Mouse (Mus musculus) kidney, embryonic 15.5 days (tissue): ENCODE measurements at regions not wholly inside any gene's neighbourhood (a gene's known extent, or its start where the extent isn't known, plus 50 kb on each side); places are given as distances from the start of the nearest gene placed in this dataset.
"Not testable (repeated sequence)": the region's sequence is repeated elsewhere in the genome, so short reads cannot be mapped to it uniquely, and the experiment has no call there.

Experiments
- ATAC-seq: fragments of 200-750 bp; cut with Nextera tagmentation; replicated peaks from 2 replicates; pipeline ENCODE4 v1.8.0; 2017; ENCODE audit warnings: moderate TSS enrichment; ENCODE audit not compliant: low FRiP score
- H3K27ac ChIP-seq: fragments of 300-500 bp; sonication (generic); 2 replicates; pipeline ENCODE4 v1.5.1; 2015; ENCODE audit warnings: mild to moderate bottlenecking, inconsistent platforms
- H3K27me3 ChIP-seq: fragments of 300-500 bp; sonication (generic); 2 replicates; pipeline ENCODE4 v1.6.1; 2015; ENCODE audit warnings: inconsistent platforms
- H3K36me3 ChIP-seq: fragments of 300-500 bp; sonication (generic); 2 replicates; pipeline ENCODE4 v1.6.1; 2015; ENCODE audit warnings: inconsistent platforms
- H3K4me1 ChIP-seq: fragments of 300-500 bp; sonication (generic); 2 replicates; pipeline ENCODE4 v1.6.1; 2015; ENCODE audit warnings: inconsistent platforms
- H3K4me2 ChIP-seq: fragments of 300-500 bp; sonication (generic); 2 replicates; pipeline ENCODE4 v1.6.1; 2015; ENCODE audit warnings: moderate library complexity, mild to moderate bottlenecking, inconsistent platforms
- H3K4me3 ChIP-seq: fragments of 300-500 bp; sonication (generic); replicated peaks from 2 replicates; pipeline ENCODE4 v1.5.1; 2015; ENCODE audit warnings: mild to moderate bottlenecking, inconsistent platforms
- H3K9ac ChIP-seq: fragments of 300-500 bp; sonication (generic); 2 replicates; pipeline ENCODE4 v1.6.1; 2015; ENCODE audit warnings: mild to moderate bottlenecking, inconsistent platforms
- H3K9me3 ChIP-seq: fragments of 300-500 bp; sonication (generic); replicated peaks from 2 replicates; pipeline ENCODE4 v1.6.1; 2016; ENCODE audit warnings: inconsistent platforms
- WGBS: fragments of 180-500 bp; shearing (Covaris S2); methylation state at CpG from one replicate; pipeline ENCODE4 v1.1.7; 2015; ENCODE audit warnings: mixed read lengths; 5-methylcytosine and 5-hydroxymethylcytosine counted together

GRCm38 (mm10) chr2:53479051-53479450 is 287.5 kb downstream of the Arl6ip6 start:
- not testable (repeated sequence) for H3K9me3 ChIP-seq, H3K4me1 ChIP-seq, ATAC-seq, H3K4me2 ChIP-seq, H3K9ac ChIP-seq, H3K27ac ChIP-seq, H3K36me3 ChIP-seq, H3K27me3 ChIP-seq, H3K4me3 ChIP-seq
- WGBS: 68% methylated on average over 4 of the region's 4 CpGs

GRCm38 (mm10) chr2:53488301-53488700 is 296.8 kb downstream of the Arl6ip6 start:
- H3K27ac ChIP-seq: no peak overlapping the region
- H3K27me3 ChIP-seq: no peaks in the 10 kb centered on the region
- ATAC-seq: no peak
- H3K4me2 ChIP-seq: no peak overlapping the region
- H3K9me3 ChIP-seq: no peaks in the 10 kb centered on the region
- 67% methylated on average over 1 of the region's 1 CpGs for WGBS
- no peaks in the 10 kb centered on the region for H3K4me1 ChIP-seq
- no peak overlapping the region for H3K9ac ChIP-seq
- H3K36me3 ChIP-seq: no peaks in the 10 kb centered on the region
- H3K4me3 ChIP-seq: no peak overlapping the region

GRCm38 (mm10) chr2:53490805-53491585 is 299.5 kb downstream of the Arl6ip6 start:
- Histone ChIP-seq H3K36me3 (no peaks in the 10 kb centered on the region), H3K27me3 (no peaks in the 10 kb centered on the region), H3K4me1 (no peaks in the 10 kb centered on the region), H3K27ac (no peak overlapping the region), H3K9ac (no peak overlapping the region), H3K4me2 (no peak overlapping the region), H3K4me3 (no peak overlapping the region), H3K9me3 (no peaks in the 10 kb centered on the region)
- ATAC-seq: no peak
- 77% methylated on average over 4 of the region's 4 CpGs for WGBS

DNA sequence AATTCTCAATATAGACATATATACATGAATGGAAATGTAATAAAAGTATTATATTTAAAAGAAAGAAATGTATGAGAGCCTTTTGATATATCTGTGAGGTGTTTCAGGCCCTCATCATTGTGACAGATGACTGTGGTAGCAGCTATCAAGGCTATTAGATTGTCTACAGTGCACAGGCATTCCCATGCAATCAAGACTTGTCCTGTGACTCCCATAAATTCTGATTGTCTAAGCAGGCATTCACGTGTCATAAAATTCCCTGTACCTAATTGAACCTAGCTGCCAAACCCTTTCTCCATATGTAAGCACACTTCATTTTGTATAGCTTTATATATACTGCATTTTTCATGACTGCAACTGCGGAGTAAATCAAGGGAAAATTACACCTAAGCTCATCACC is 301.3 kb downstream of the Arl6ip6 start:
- H3K4me2 ChIP-seq: no peak overlapping the region
- H3K4me3 ChIP-seq: no peak overlapping the region
- no peaks in the 10 kb centered on the region for H3K4me1 ChIP-seq
- no peaks in the 10 kb centered on the region for H3K36me3 ChIP-seq
- 75% methylated on average over 2 of the region's 2 CpGs for WGBS
- no peak for ATAC-seq
- H3K9ac ChIP-seq: no peak overlapping the region
- H3K27me3 ChIP-seq: no peaks in the 10 kb centered on the region
- H3K27ac ChIP-seq: no peak overlapping the region
- H3K9me3 ChIP-seq: no peaks in the 10 kb centered on the region

DNA sequence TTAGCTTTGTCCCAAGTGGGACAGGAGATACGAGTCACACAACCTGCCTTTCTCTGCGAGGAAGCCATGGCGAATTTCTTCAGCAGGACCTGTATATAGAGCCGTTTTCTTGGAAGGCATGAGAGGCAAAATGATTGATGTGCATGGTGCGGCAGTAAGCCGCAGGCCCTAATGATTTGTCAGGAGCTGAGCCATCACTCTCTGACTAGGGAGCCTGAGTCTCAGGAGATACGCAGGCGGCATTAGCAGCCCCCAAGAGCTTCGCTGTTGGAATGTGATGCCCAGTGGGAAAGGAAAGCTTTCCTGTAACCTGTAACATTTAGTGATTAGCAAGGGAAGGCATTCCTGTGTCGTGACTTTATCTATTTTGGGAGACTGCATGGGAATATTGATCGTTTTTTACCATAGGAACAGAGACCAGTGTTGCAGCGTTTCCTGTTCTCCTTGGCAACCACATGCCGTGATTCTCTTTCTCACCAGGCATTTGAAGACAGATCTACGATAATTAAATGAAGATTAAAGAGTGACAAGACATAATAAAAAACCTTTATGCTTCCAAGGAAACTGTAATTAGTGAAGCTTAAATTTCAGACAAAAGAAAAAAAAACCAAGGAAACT is 310.2 kb downstream of the Arl6ip6 start:
- H3K4me1 ChIP-seq: no peaks in the 10 kb centered on the region
- H3K9ac ChIP-seq: no peak overlapping the region
- no peaks in the 10 kb centered on the region for H3K27me3 ChIP-seq
- no peak overlapping the region for H3K4me2 ChIP-seq
- H3K36me3 ChIP-seq: no peaks in the 10 kb centered on the region
- WGBS: 54% methylated on average over 14 of the region's 14 CpGs
- ATAC-seq: no peak
- H3K4me3 ChIP-seq: no peak overlapping the region
- no peak overlapping the region for H3K27ac ChIP-seq
- no peaks in the 10 kb centered on the region for H3K9me3 ChIP-seq

DNA sequence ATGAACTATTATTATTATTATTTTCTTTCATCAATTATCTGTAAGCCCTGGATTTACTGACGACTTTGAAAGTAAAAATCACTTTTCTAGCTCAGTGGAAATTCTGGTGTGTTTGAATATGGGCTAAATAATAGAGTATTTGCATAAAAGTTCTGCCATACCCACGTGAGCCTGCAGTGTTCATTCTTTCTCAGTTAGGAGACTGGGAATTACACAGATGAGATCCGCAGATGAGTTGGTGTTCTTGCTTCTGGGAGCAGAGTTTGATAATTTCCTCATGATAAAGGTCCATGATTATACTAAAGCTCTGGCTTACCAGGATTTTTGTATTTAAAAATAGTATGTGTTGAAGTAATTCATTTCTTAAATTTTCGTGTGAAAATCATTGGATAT is 310.7 kb downstream of the Arl6ip6 start:
- no peak overlapping the region for H3K9ac ChIP-seq
- no peak for ATAC-seq
- WGBS: 73% methylated on average over 4 of the region's 4 CpGs
- H3K4me1 ChIP-seq: no peaks in the 10 kb centered on the region
- H3K27ac ChIP-seq: no peak overlapping the region
- no peaks in the 10 kb centered on the region for H3K27me3 ChIP-seq
- H3K9me3 ChIP-seq: no peaks in the 10 kb centered on the region
- H3K36me3 ChIP-seq: no peaks in the 10 kb centered on the region
- no peak overlapping the region for H3K4me3 ChIP-seq
- H3K4me2 ChIP-seq: no peak overlapping the region

- H3K27ac ChIP-seq: no peak overlapping the region
- no peaks in the 10 kb centered on the region for H3K4me1 ChIP-seq
- no peak overlapping the region for H3K4me2 ChIP-seq
- no peaks in the 10 kb centered on the region for H3K9me3 ChIP-seq
- H3K4me3 ChIP-seq: no peak overlapping the region
- 90% methylated on average over 2 of the region's 2 CpGs for WGBS
- no peak for ATAC-seq
- no peak overlapping the region for H3K9ac ChIP-seq
- H3K27me3 ChIP-seq: no peaks in the 10 kb centered on the region
- H3K36me3 ChIP-seq: no peaks in the 10 kb centered on the region
These were observed 350.6 kb downstream of the Arl6ip6 start for GRCm38 (mm10) chr2:53542097-53542496.

DNA sequence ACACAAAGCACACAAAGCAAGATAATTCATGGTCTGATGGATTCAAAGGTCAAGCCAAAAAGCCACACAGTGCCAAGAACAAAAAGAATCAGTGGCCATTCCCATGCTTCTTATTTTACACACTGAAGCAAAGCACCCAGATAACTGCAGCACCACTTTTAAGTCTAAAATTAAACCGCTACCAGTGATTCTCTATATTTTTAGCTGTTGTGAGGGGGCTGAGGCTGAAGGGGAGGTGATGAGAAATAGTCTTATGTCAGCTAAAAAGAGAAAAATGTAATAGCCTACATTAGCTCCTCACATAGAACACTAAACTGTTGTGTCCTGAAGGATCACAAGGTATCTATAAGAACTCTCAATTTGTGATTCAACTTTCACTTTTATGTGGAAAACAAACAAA is 382.5 kb downstream of the Arl6ip6 start:
- Histone ChIP-seq H3K4me2 (no peak overlapping the region), H3K36me3 (no peaks in the 10 kb centered on the region), H3K4me1 (no peaks in the 10 kb centered on the region), H3K27ac (no peak overlapping the region), H3K4me3 (no peak overlapping the region), H3K9ac (no peak overlapping the region), H3K9me3 (no peaks in the 10 kb centered on the region), H3K27me3 (no peaks in the 10 kb centered on the region)
- ATAC-seq: no peak
- 60% methylated on average over 1 of the region's 1 CpGs for WGBS

DNA sequence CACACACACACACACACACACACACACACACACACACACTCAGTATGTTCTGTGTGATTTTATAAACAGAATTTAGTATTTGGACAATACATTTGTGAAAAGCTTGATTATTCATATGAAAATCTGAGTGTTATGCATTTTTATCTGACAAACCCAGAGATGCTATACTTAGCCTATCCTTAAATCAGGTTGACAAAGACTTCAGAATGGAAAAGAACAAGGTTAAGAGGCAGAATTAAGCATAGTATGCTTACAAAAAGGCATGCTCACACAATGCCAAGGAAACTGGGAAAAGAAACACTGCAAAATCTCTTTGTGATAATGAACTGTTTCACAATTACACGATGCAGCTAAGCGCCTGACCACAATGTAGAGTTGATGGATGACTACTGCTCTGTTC is 414.3 kb downstream of the Arl6ip6 start:
- 92% methylated on average over 2 of the region's 2 CpGs for WGBS
- H3K4me3 ChIP-seq: no peak overlapping the region
- ATAC-seq: no peak

GRCm38 (mm10) chr2:53619681-53620080 is 428.2 kb downstream of the Arl6ip6 start:
- H3K27ac ChIP-seq: no peak overlapping the region
- no peak overlapping the region for H3K9ac ChIP-seq

More for the DNA sequence above, 414.3 kb downstream of the Arl6ip6 start:
- Histone ChIP-seq H3K9ac (no peak overlapping the region), H3K27ac (no peak overlapping the region), H3K4me2 (no peak overlapping the region), H3K9me3 (no peaks in the 10 kb centered on the region), H3K27me3 (no peaks in the 10 kb centered on the region), H3K36me3 (no peaks in the 10 kb centered on the region), H3K4me1 (no peaks in the 10 kb centered on the region)

GRCm38 (mm10) chr2:53632816-53633474 is 441.4 kb downstream of the Arl6ip6 start:
- H3K27ac ChIP-seq, H3K4me3 ChIP-seq, H3K4me2 ChIP-seq, H3K9ac ChIP-seq, H3K4me1 ChIP-seq, H3K27me3 ChIP-seq, H3K9me3 ChIP-seq, H3K36me3 ChIP-seq, ATAC-seq: not testable (repeated sequence)
- 67% methylated on average over 19 of the region's 19 CpGs for WGBS

More at GRCm38 (mm10) chr2:53619681-53620080, 428.2 kb downstream of the Arl6ip6 start:
- Histone ChIP-seq H3K27me3 (no peaks in the 10 kb centered on the region), H3K4me3 (no peak overlapping the region), H3K4me1 (no peaks in the 10 kb centered on the region), H3K9me3 (no peaks in the 10 kb centered on the region), H3K4me2 (no peak overlapping the region), H3K36me3 (no peaks in the 10 kb centered on the region)
- 90% methylated on average over 3 of the region's 3 CpGs for WGBS
- no peak for ATAC-seq

DNA sequence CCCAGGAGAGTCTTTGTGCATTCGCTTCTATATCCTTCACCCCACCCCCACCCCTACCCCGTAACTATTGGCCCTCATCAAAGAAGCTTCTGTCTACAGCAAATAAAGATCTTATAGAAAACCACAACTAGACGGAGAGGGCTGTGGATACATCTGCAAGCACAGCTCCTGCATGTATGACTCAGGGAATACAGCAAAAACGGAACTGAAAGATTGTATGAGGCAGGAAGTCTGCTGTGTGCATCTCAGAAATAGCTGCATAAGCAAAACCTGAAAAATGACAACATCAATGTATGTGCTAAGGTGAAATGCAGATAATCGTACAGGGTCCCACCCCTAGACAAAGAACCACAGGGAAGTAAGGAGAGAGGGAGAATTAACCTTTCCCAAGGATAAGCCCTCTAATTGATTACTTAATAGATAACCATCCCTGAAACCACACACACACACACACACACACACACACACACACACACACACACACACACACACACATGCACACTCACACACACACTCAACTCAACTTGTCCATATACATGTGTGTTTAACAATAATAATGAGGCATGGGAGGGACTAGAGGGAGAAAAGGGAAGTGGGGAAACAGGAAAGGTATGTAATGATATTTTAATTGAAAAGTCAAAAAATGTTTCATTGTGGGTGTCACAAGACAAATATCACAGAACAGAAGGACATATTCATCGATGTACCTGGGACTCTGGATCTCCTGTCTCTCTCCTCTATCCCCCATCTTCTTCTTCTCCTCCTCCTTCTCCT is 416.6 kb downstream of the Rprm start:
- H3K27ac ChIP-seq: no peak overlapping the region
- ATAC-seq: no peak
- no peak overlapping the region for H3K4me3 ChIP-seq
- WGBS: 80% methylated on average over 6 of the region's 6 CpGs
- no peak overlapping the region for H3K4me2 ChIP-seq
- no peaks in the 10 kb centered on the region for H3K27me3 ChIP-seq
- H3K9ac ChIP-seq: no peak overlapping the region
- no peaks in the 10 kb centered on the region for H3K9me3 ChIP-seq
- no peaks in the 10 kb centered on the region for H3K4me1 ChIP-seq
- H3K36me3 ChIP-seq: no peaks in the 10 kb centered on the region
